In the genomic region with DNA sequence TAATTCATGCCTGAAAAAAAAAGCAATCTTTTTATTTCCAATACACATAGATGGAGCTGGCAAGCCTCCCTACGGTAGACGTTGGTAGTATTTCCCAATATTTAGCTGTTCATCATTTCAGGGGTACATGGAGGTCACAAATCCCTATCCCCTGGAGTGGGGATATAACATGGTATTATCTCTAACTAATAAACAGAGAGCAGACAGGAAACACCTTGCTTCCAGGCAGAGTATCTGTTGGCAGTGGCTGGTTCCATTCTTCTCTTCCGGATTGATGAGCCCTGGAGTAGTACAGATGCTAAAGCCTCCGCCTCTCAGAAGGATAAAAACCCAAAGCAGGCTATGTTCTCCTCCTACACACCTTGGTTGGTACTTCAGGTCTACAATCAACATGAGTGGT, we compare ENCODE assay signal across 25 mouse cellular contexts.
"Had no signal": no experiment of that assay in that cellular context is flagged by ENCODE, and none has a peak within 500 bp of the region (broad histone marks: within the 10 kb centered on the region; RNA-seq: fewer than 3 reads in every experiment).

No protein-coding gene starts in this region.

- ATAC-seq: hindbrain, postnatal 0 days; intestine, embryonic 16.5 days had no signal

- H3K27ac ChIP-seq: gastrocnemius, adult 2 months; heart, embryonic 13.5 days; heart, embryonic 15.5 days; hindbrain, embryonic 13.5 days; hindbrain, embryonic 15.5 days; hindbrain, postnatal 0 days; kidney, embryonic 15.5 days; kidney, postnatal 0 days; limb, embryonic 13.5 days; limb, embryonic 15.5 days had no signal

- H3K4me1 ChIP-seq: heart, embryonic 13.5 days; heart, embryonic 15.5 days; hindbrain, embryonic 13.5 days; hindbrain, embryonic 15.5 days had no signal

- H3K4me3 ChIP-seq: gastrocnemius, adult 2 months; heart, embryonic 13.5 days; heart, embryonic 15.5 days; hindbrain, embryonic 13.5 days; hindbrain, embryonic 15.5 days; kidney, embryonic 15.5 days; limb, embryonic 13.5 days; limb, embryonic 15.5 days had no signal

- DNase-seq: gastrocnemius, adult 2 months; gastrocnemius, postnatal 10 days; gastrocnemius, postnatal 25 days; heart, adult 18-20 months; heart, postnatal 14 days; heart, postnatal 36 days; kidney, adult 11 months; kidney, adult 2 months; kidney, adult 9 months; kidney, postnatal 14 days; kidney, postnatal 36 days; layer of hippocampus, adult 9-11 months; layer of hippocampus, postnatal 36 days; left cerebral cortex, postnatal 4 days had no signal

- H3K4me2 ChIP-seq: heart, embryonic 11.5 days; heart, embryonic 13.5 days; heart, embryonic 15.5 days; hindbrain, embryonic 13.5 days; hindbrain, embryonic 15.5 days; kidney, embryonic 15.5 days; limb, embryonic 13.5 days; limb, embryonic 15.5 days had no signal

- H3K9ac ChIP-seq: heart, embryonic 13.5 days; heart, embryonic 15.5 days; hindbrain, embryonic 13.5 days; hindbrain, embryonic 15.5 days; kidney, embryonic 15.5 days; limb, embryonic 13.5 days; limb, embryonic 15.5 days had no signal

- H3K9me3 ChIP-seq: heart, embryonic 13.5 days; heart, embryonic 15.5 days; hindbrain, embryonic 13.5 days; hindbrain, embryonic 15.5 days; kidney, embryonic 15.5 days; limb, embryonic 13.5 days; limb, embryonic 15.5 days had no signal

- H3K27me3 ChIP-seq: heart, embryonic 15.5 days; hindbrain, embryonic 13.5 days; hindbrain, embryonic 15.5 days; kidney, embryonic 15.5 days; limb, embryonic 13.5 days; limb, embryonic 15.5 days had no signal

- H3K36me3 ChIP-seq: heart, embryonic 13.5 days; heart, embryonic 15.5 days; hindbrain, embryonic 13.5 days; hindbrain, embryonic 15.5 days; kidney, embryonic 15.5 days; limb, embryonic 13.5 days; limb, embryonic 15.5 days had no signal
